ENCODE assay signal across 8 mouse cellular contexts in genomic region chr4:133671184-133671880, GRCm38 (mm10). TPM values are rescaled to one million over a fixed set of nuclear protein-coding genes. Genes with fewer than 3 reads are reported as not detected.
DNase-seq lines count a peak whose midpoint lies in the region; ATAC-seq and TF ChIP-seq lines count a peak whose summit lies in the region.

No protein-coding gene starts in this region.

- peak; percentile 92 for DNase-seq in forebrain, embryonic 11.5 days (ENCODE audit: low spot score)
- peak; percentile 91 to 93 for DNase-seq in kidney, postnatal 4 days

- TF ChIP-seq POLR2A in testis, adult 2 months (IDR thresholded peaks at IDR 0.05; ENCODE audit: control insufficient read depth, low read depth, low read length), result no peak

- peak overlapping the region; percentile 75 for H3K4me3 ChIP-seq in C2C12 (ENCODE audit: insufficient read depth, poor library complexity, severe bottlenecking)
- H3K4me3 ChIP-seq in brown adipose tissue, adult 24 weeks (ENCODE audit: insufficient read depth, low read depth, low read length), result peak overlapping the region; percentile 89
- H3K4me3 ChIP-seq in forebrain, embryonic 11.5 days (ENCODE audit: low read depth, low read length), result peak overlapping the region; percentile 71
- peak overlapping the region; percentile 83 for H3K4me3 ChIP-seq in heart, embryonic 16.5 days (ENCODE audit: low read length)
- peak overlapping the region; percentile 80 for H3K4me3 ChIP-seq in liver, embryonic 16.5 days (ENCODE audit: low read depth, low read length)
- peak overlapping the region; percentile 75 for H3K4me3 ChIP-seq in neural tube, embryonic 13.5 days
- H3K4me3 ChIP-seq in testis, adult 2 months (ENCODE audit: control insufficient read depth, low read depth, low read length), result peak overlapping the region; percentile 99

- no peaks in the 10 kb centered on the region for H3K9me3 ChIP-seq in forebrain, embryonic 11.5 days (ENCODE audit: control insufficient read depth, low read length)
- H3K9me3 ChIP-seq in heart, embryonic 16.5 days (replicated peaks; ENCODE audit: control insufficient read depth, low read length), result no peaks in the 10 kb centered on the region
- no peaks in the 10 kb centered on the region for H3K9me3 ChIP-seq in liver, embryonic 16.5 days (replicated peaks; ENCODE audit: control insufficient read depth, low read length)
- H3K9me3 ChIP-seq in neural tube, embryonic 13.5 days, result no peaks in the 10 kb centered on the region

- no peak for ATAC-seq in forebrain, embryonic 11.5 days (replicated peaks; ENCODE audit: low FRiP score)
- no peak for ATAC-seq in heart, embryonic 16.5 days (replicated peaks; ENCODE audit: extremely low read depth, insufficient read depth, low FRiP score)
- ATAC-seq in liver, embryonic 16.5 days (ENCODE audit: low read depth), result no peak
- ATAC-seq in neural tube, embryonic 13.5 days (ENCODE audit: low read depth), result no peak

- peak; percentile 28 for TF ChIP-seq CTCF in C2C12 (IDR thresholded peaks at IDR 0.05; ENCODE audit: control insufficient read depth, insufficient read depth, insufficient read length)
- peak; percentile 71; the same call in 1 of the 2 replicates for TF ChIP-seq CTCF in testis, adult 2 months (IDR thresholded peaks at IDR 0.05; ENCODE audit: control insufficient read depth, insufficient read depth, insufficient replicate concordance, low read depth, low read length)

- 4% methylated on average over 13 of the region's 13 CpGs for WGBS in forebrain, embryonic 11.5 days
- WGBS in heart, embryonic 16.5 days, result 3% methylated on average over 13 of the region's 13 CpGs
- WGBS in liver, embryonic 16.5 days (ENCODE audit: insufficient replicate concordance), result 2% methylated on average over 12 of the region's 13 CpGs
- WGBS in neural tube, embryonic 13.5 days, result 3% methylated on average over 12 of the region's 13 CpGs

- no peaks in the 10 kb centered on the region for H3K79me3 ChIP-seq in C2C12 (ENCODE audit: low read depth)

- H3K79me2 ChIP-seq in C2C12 (ENCODE audit: control insufficient read depth, insufficient read depth), result no peaks in the 10 kb centered on the region

- no peaks in the 10 kb centered on the region for H3K27me3 ChIP-seq in C2C12 (ENCODE audit: control insufficient read depth, insufficient read depth, insufficient read length)
- H3K27me3 ChIP-seq in forebrain, embryonic 11.5 days (ENCODE audit: control insufficient read depth, insufficient read depth, low read length), result no peaks in the 10 kb centered on the region
- H3K27me3 ChIP-seq in heart, embryonic 16.5 days (ENCODE audit: control insufficient read depth, insufficient read depth, low read length), result no peaks in the 10 kb centered on the region
- no peaks in the 10 kb centered on the region for H3K27me3 ChIP-seq in liver, embryonic 16.5 days (ENCODE audit: control insufficient read depth, insufficient read depth, low read depth, low read length)
- H3K27me3 ChIP-seq in neural tube, embryonic 13.5 days, result no peaks in the 10 kb centered on the region
- no peaks in the 10 kb centered on the region for H3K27me3 ChIP-seq in testis, adult 2 months (ENCODE audit: control insufficient read depth, insufficient read depth, low read length)

- peak overlapping the region; percentile 78 for H3ac ChIP-seq in C2C12 (ENCODE audit: control insufficient read depth, insufficient read length, low read depth)

- peak overlapping the region; percentile 76 for H3K4me2 ChIP-seq in forebrain, embryonic 11.5 days (ENCODE audit: low read depth, low read length, severe bottlenecking)
- peak overlapping the region; percentile 91 for H3K4me2 ChIP-seq in heart, embryonic 16.5 days (ENCODE audit: low read depth, low read length)
- peak overlapping the region; percentile 75 for H3K4me2 ChIP-seq in liver, embryonic 16.5 days (ENCODE audit: low read depth, low read length)
- peak overlapping the region; percentile 82 for H3K4me2 ChIP-seq in neural tube, embryonic 13.5 days

- peak overlapping the region; percentile 74 for H3K9ac ChIP-seq in forebrain, embryonic 11.5 days (ENCODE audit: low read length)
- H3K9ac ChIP-seq in heart, embryonic 16.5 days (ENCODE audit: low read length), result peak overlapping the region; percentile 91
- peak overlapping the region; percentile 87 for H3K9ac ChIP-seq in liver, embryonic 16.5 days (ENCODE audit: low read depth, low read length)
- peak overlapping the region; percentile 88 for H3K9ac ChIP-seq in neural tube, embryonic 13.5 days

- H3K27ac ChIP-seq in brown adipose tissue, adult 24 weeks (replicated peaks; ENCODE audit: low read depth, low read length), result peak overlapping the region; percentile 98
- peak overlapping the region; percentile 98 for H3K27ac ChIP-seq in forebrain, embryonic 11.5 days (ENCODE audit: low read depth, low read length)
- H3K27ac ChIP-seq in heart, embryonic 16.5 days (ENCODE audit: low read length), result peak overlapping the region; percentile 100
- peak overlapping the region; percentile 98 for H3K27ac ChIP-seq in liver, embryonic 16.5 days (ENCODE audit: low read length)
- H3K27ac ChIP-seq in neural tube, embryonic 13.5 days (replicated peaks), result peak overlapping the region; percentile 97
- H3K27ac ChIP-seq in testis, adult 2 months (ENCODE audit: control insufficient read depth, insufficient read depth, low read depth, low read length), result peak overlapping the region; percentile 98

- no peaks in the 10 kb centered on the region for H3K36me3 ChIP-seq in C2C12 (ENCODE audit: control insufficient read depth, insufficient read depth)
- no peaks in the 10 kb centered on the region for H3K36me3 ChIP-seq in forebrain, embryonic 11.5 days (ENCODE audit: control insufficient read depth, insufficient read depth, low read length)
- no peaks in the 10 kb centered on the region for H3K36me3 ChIP-seq in heart, embryonic 16.5 days (ENCODE audit: control insufficient read depth, insufficient read depth)
- H3K36me3 ChIP-seq in liver, embryonic 16.5 days (ENCODE audit: control insufficient read depth, insufficient read depth), result no peaks in the 10 kb centered on the region
- H3K36me3 ChIP-seq in neural tube, embryonic 13.5 days, result peaks cover 10% of the 10 kb centered on the region; the same call in 1 of the 2 replicates
- peaks cover 1% of the 10 kb centered on the region; the same call in 1 of the 2 replicates for H3K36me3 ChIP-seq in testis, adult 2 months (ENCODE audit: control insufficient read depth, insufficient read depth, low read length)

- H3K4me1 ChIP-seq in brown adipose tissue, adult 24 weeks (ENCODE audit: control insufficient read depth, insufficient read depth, insufficient read length, low read length), result peaks cover 20% of the 10 kb centered on the region
- H3K4me1 ChIP-seq in forebrain, embryonic 11.5 days (replicated peaks; ENCODE audit: control insufficient read depth, insufficient read depth, low read length), result peaks cover 20% of the 10 kb centered on the region
- peaks cover 49% of the 10 kb centered on the region for H3K4me1 ChIP-seq in heart, embryonic 16.5 days (ENCODE audit: control insufficient read depth, insufficient read depth, low read length)
- peaks cover 51% of the 10 kb centered on the region for H3K4me1 ChIP-seq in liver, embryonic 16.5 days (ENCODE audit: control insufficient read depth, low read depth, low read length)
- peaks cover 69% of the 10 kb centered on the region for H3K4me1 ChIP-seq in neural tube, embryonic 13.5 days (replicated peaks)
- H3K4me1 ChIP-seq in testis, adult 2 months (ENCODE audit: control insufficient read depth, insufficient read depth, low read length), result peaks cover 24% of the 10 kb centered on the region

TF ChIP-seq in C2C12, 6 proteins besides CTCF, POLR2A, EP300 and RAD21:
- TF ChIP-seq MYOG (IDR thresholded peaks at IDR 0.05; ENCODE audit: control insufficient read depth, extremely low read depth, insufficient read length) (no peak), USF1 (IDR thresholded peaks at IDR 0.05; ENCODE audit: low read depth) (no peak), FOSL1 (IDR thresholded peaks at IDR 0.05; ENCODE audit: insufficient read depth, low read length, poor library complexity, severe bottlenecking) (no peak), CEBPB (IDR thresholded peaks at IDR 0.05; ENCODE audit: low read depth) (no peak), MAX (IDR thresholded peaks at IDR 0.05) (no peak), MYOD1 (IDR thresholded peaks at IDR 0.05; ENCODE audit: control insufficient read depth, insufficient read length, low read depth) (no peak)

RNA-seq across cellular contexts. Expression of gene Pigv, which starts 1.1 kb away (rescaled TPM):
- 7.3 TPM for polyA plus RNA-seq in C2C12 (2012; fragmentation: generic; extraction: Trizol)
- polyA plus RNA-seq in brown adipose tissue, adult 24 weeks (2012; ENCODE audit: insufficient read depth, insufficient read length, missing spikeins), result 4.6 and 5.9 TPM in 2 replicates
- polyA plus RNA-seq in forebrain, embryonic 11.5 days (2014; fragmentation: Nextera tagmentation; extraction: Ambion mirVana), result 17.2 and 17.8 TPM in 2 replicates
- polyA plus RNA-seq in heart, embryonic 16.5 days (2015; fragmentation: Nextera tagmentation; extraction: Ambion mirVana), result 13.9 and 16.7 TPM in 2 replicates
- 6.0 and 6.7 TPM in 2 replicates for polyA plus RNA-seq in liver, embryonic 16.5 days (2015; fragmentation: Nextera tagmentation; extraction: Ambion mirVana)
- 12.3 and 14.2 TPM in 2 replicates for polyA plus RNA-seq in neural tube, embryonic 13.5 days (2015; fragmentation: Nextera tagmentation; extraction: Ambion mirVana)
- polyA plus RNA-seq in testis, adult 2 months (2012; rRNA removed), result 8.7 and 8.9 TPM in 2 replicates

RNA-seq across cellular contexts. Expression of gene Zdhhc18, which starts 21.4 kb away (rescaled TPM):
- 14.3 TPM for polyA plus RNA-seq in C2C12 (2012; fragmentation: generic; extraction: Trizol)
- 9.4 and 10.6 TPM in 2 replicates for polyA plus RNA-seq in brown adipose tissue, adult 24 weeks (2012; ENCODE audit: insufficient read depth, insufficient read length, missing spikeins)
- 4.8 and 6.3 TPM in 2 replicates for polyA plus RNA-seq in forebrain, embryonic 11.5 days (2014; fragmentation: Nextera tagmentation; extraction: Ambion mirVana)
- 1.8 and 2.2 TPM in 2 replicates for polyA plus RNA-seq in heart, embryonic 16.5 days (2015; fragmentation: Nextera tagmentation; extraction: Ambion mirVana)
- 0.79 and 1.1 TPM in 2 replicates for polyA plus RNA-seq in liver, embryonic 16.5 days (2015; fragmentation: Nextera tagmentation; extraction: Ambion mirVana)
- 2.8 and 4.3 TPM in 2 replicates for polyA plus RNA-seq in neural tube, embryonic 13.5 days (2015; fragmentation: Nextera tagmentation; extraction: Ambion mirVana)
- polyA plus RNA-seq in testis, adult 2 months (2012; rRNA removed), result 4.2 and 4.5 TPM in 2 replicates
